Mouse (Mus musculus) CH12.LX (cell line): ENCODE data around the gene 1700028P14Rik. TPM values are rescaled to one million over a fixed set of nuclear protein-coding genes. Genes with fewer than 3 reads are reported as not detected.
A peak's percentile ranks its signal among the peaks of the same experiment; 100 is the strongest.

Experiments used
- DNase-seq: peaks from one replicate; pipeline ENCODE4 v3.0.0-alpha.2; 2013; ENCODE audit errors: extremely low read depth
- H3K27ac ChIP-seq: 2 replicates; pipeline ENCODE4 v1.5.1; 2012; ENCODE audit warnings: low read depth, mild to moderate bottlenecking, control low read depth, moderate library complexity; ENCODE audit not compliant: insufficient read depth
- H3K27me3 ChIP-seq: replicated peaks from 2 replicates; pipeline ENCODE3; 2012; ENCODE audit warnings: inconsistent platforms
- H3K36me3 ChIP-seq, 2 experiments: replicated peaks in 1 of 2; 2 replicates each; pipeline versions ENCODE3 to v1.6.1; 2012; ENCODE audit warnings: inconsistent platforms in 1 of 2, low read length in 1 of 2, mild to moderate bottlenecking in 1 of 2, mixed read lengths in 1 of 2, moderate library complexity in 1 of 2; ENCODE audit not compliant: control insufficient read depth in 1 of 2, insufficient read depth in 1 of 2
- H3K4me1 ChIP-seq, 2 experiments: 2 replicates each; pipeline ENCODE4 v1.6.1; 2012; ENCODE audit warnings: inconsistent platforms in 1 of 2, moderate library complexity in 1 of 2; ENCODE audit not compliant: insufficient read depth in 2 of 2, control insufficient read depth in 1 of 2
- H3K4me2 ChIP-seq: 2 replicates; pipeline ENCODE4 v1.6.1; 2012; ENCODE audit warnings: low read depth, mild to moderate bottlenecking, control low read depth; ENCODE audit not compliant: poor library complexity, insufficient read depth, severe bottlenecking
- H3K4me3 ChIP-seq, 3 experiments: fragments of 150-350 bp in 1 of 3; sonication (generic) in 1 of 3; replicated peaks in 1 of 3; 2 replicates each; pipeline versions ENCODE3 to v1.5.1; 2011 to 2012; ENCODE audit warnings: low read depth in 2 of 3, low read length in 2 of 3, mild to moderate bottlenecking in 2 of 3, moderate library complexity in 2 of 3, control low read depth in 1 of 3, improper control_type of control experiment in 1 of 3, inconsistent platforms in 1 of 3, mixed read lengths in 1 of 3; ENCODE audit not compliant: poor library complexity in 1 of 3
- H3K79me2 ChIP-seq: replicated peaks from 2 replicates; pipeline ENCODE4 v1.6.1; 2012; ENCODE audit warnings: mild to moderate bottlenecking, moderate library complexity; ENCODE audit not compliant: control insufficient read depth, poor library complexity, insufficient read depth, severe bottlenecking; ENCODE audit errors: extremely low read depth
- H3K9ac ChIP-seq: 2 replicates; pipeline ENCODE4 v1.6.1; 2012; ENCODE audit warnings: low read depth, mild to moderate bottlenecking, control low read depth, moderate library complexity; ENCODE audit not compliant: insufficient read depth
- H3K9me3 ChIP-seq: replicated peaks from 2 replicates; pipeline ENCODE3; 2012; ENCODE audit warnings: low read length, inconsistent platforms, mixed read lengths
- BHLHE40 ChIP-seq: IDR thresholded peaks from 2 replicates; pipeline ENCODE4 v1.6.1; 2011; ENCODE audit warnings: mild to moderate bottlenecking, low read depth, low read length, improper control_type of control experiment
- CHD2 ChIP-seq: IDR thresholded peaks from 2 replicates; pipeline ENCODE4 v1.6.1; 2011; ENCODE audit warnings: low read length, improper control_type of control experiment
- CTCF ChIP-seq, 2 experiments: IDR thresholded peaks in 1 of 2; conservative IDR thresholded peaks in 1 of 2; 2 replicates each; pipeline ENCODE4 v1.5.1; 2011 to 2012; ENCODE audit warnings: low read depth in 2 of 2, low read length in 2 of 2, improper control_type of control experiment in 1 of 2, inconsistent platforms in 1 of 2, mild to moderate bottlenecking in 1 of 2, moderate library complexity in 1 of 2
- ELF1 ChIP-seq: IDR thresholded peaks from 2 replicates; pipeline ENCODE4 v1.6.1; 2014; ENCODE audit warnings: low read depth, mild to moderate bottlenecking, inconsistent platforms, low read length, improper control_type of control experiment
- EP300 ChIP-seq: IDR thresholded peaks from 2 replicates; pipeline ENCODE4 v1.6.1; 2011; ENCODE audit warnings: low read length, improper control_type of control experiment
- JUN ChIP-seq: IDR thresholded peaks from 2 replicates; pipeline ENCODE4 v1.6.1; 2011; ENCODE audit warnings: low read depth, mild to moderate bottlenecking, low read length, improper control_type of control experiment, moderate library complexity; ENCODE audit not compliant: insufficient read depth
- MAX ChIP-seq: IDR thresholded peaks from 2 replicates; pipeline ENCODE4 v1.6.1; 2011; ENCODE audit warnings: low read length, improper control_type of control experiment
- MYC ChIP-seq: IDR thresholded peaks from 2 replicates; pipeline ENCODE4 v1.6.1; 2011; ENCODE audit warnings: low read depth, mild to moderate bottlenecking, improper control_type of control experiment, low read length
- NELFE ChIP-seq: IDR thresholded peaks from 2 replicates; pipeline ENCODE4 v1.6.1; 2011; ENCODE audit warnings: low read depth, low read length, improper control_type of control experiment
- PAX5 ChIP-seq: IDR thresholded peaks from 2 replicates; pipeline ENCODE4 v1.6.1; 2012; ENCODE audit warnings: low read length, inconsistent platforms, mixed read lengths
- POLR2AphosphoS2 ChIP-seq: IDR thresholded peaks from 2 replicates; pipeline ENCODE4 v1.6.1; 2011; ENCODE audit warnings: low read depth, low read length, improper control_type of control experiment
- SIN3A ChIP-seq: IDR thresholded peaks from 2 replicates; pipeline ENCODE4 v1.6.1; 2012; ENCODE audit warnings: low read length, improper control_type of control experiment, inconsistent platforms
- SMC3 ChIP-seq: IDR thresholded peaks from 2 replicates; pipeline ENCODE4 v1.6.1; 2011; ENCODE audit warnings: low read depth, low read length, improper control_type of control experiment
- UBTF ChIP-seq: IDR thresholded peaks from 2 replicates; pipeline ENCODE4 v1.6.1; 2012; ENCODE audit warnings: low read depth, mild to moderate bottlenecking, inconsistent platforms, low read length, improper control_type of control experiment, moderate library complexity
- USF1 ChIP-seq: IDR thresholded peaks from 2 replicates; pipeline ENCODE4 v1.6.1; 2014; ENCODE audit warnings: low read depth, mild to moderate bottlenecking, inconsistent platforms, low read length, improper control_type of control experiment
- USF2 ChIP-seq: conservative IDR thresholded peaks from 2 replicates; pipeline ENCODE4 v1.6.1; 2011; ENCODE audit warnings: low read depth, low read length, improper control_type of control experiment
- ZC3H11A ChIP-seq: IDR thresholded peaks from 2 replicates; pipeline ENCODE4 v1.6.1; 2012; ENCODE audit warnings: low read depth, mild to moderate bottlenecking, inconsistent platforms, low read length, improper control_type of control experiment
- ZKSCAN1 ChIP-seq: IDR thresholded peaks from 2 replicates; pipeline ENCODE4 v1.6.1; 2012; ENCODE audit warnings: low read depth, inconsistent platforms, low read length, improper control_type of control experiment, borderline replicate concordance
- ZNF384 ChIP-seq: IDR thresholded peaks from 2 replicates; pipeline ENCODE4 v1.6.1; 2012; ENCODE audit warnings: low read depth, low read length, improper control_type of control experiment, inconsistent platforms
- dilution Hi-C: fragments of 300-500 bp; cut with MboI; formaldehyde crosslinking; loops from 2 replicates; pipeline ENCODE4 v1.14.3; 2020; ENCODE audit warnings: low sequenced_read_pairs; ENCODE audit not compliant: extremely low pct_unique_long_range_greater_than_20kb, extremely low pct_ligation_motif_present
- in situ Hi-C: fragments of 300-500 bp; cut with MboI; formaldehyde crosslinking; loops from 3 replicates; pipeline ENCODE4 v1.14.3; 2019; ENCODE audit warnings: low sequenced_read_pairs, low pct_ligation_motif_present, low pct_unique_long_range_greater_than_20kb, mixed read lengths
- polyA plus RNA-seq: library from polyadenylated mRNA; unstranded; fragments of >175 nt; gene quantifications from 2 replicates; pipeline ENCODE4 v1.2.1, GENCODE M21; 2012; ENCODE audit warnings: low read depth; ENCODE audit not compliant: insufficient read length
- total RNA-seq, 2 experiments: library from RNA; depleted of rRNA; stranded (reverse); fragments of 300-350 nt in 1 of 2; fragments of >200 nt in 1 of 2; gene quantifications; 2 replicates each; pipeline ENCODE4 v1.2.3; 2012 to 2014

The 1700028P14Rik gene
- total and polyA plus RNA-seq, 3 experiments: not detected

- no peak for TF ChIP-seq CTCF (conservative IDR thresholded peaks at IDR 0.05 in 1 of 2, IDR thresholded peaks at IDR 0.05 in 1 of 2; ENCODE audit: low read depth in 2 of 2, low read length in 2 of 2)
- TF ChIP-seq POLR2AphosphoS2: no peak
- no peak for TF ChIP-seq ZC3H11A
- TF ChIP-seq UBTF: no peak
- TF ChIP-seq NELFE: no peak
- no peak for TF ChIP-seq ZKSCAN1
- TF ChIP-seq JUN: no peak
- TF ChIP-seq ELF1: no peak
- no peak for TF ChIP-seq USF1
- no peak for TF ChIP-seq CHD2
- TF ChIP-seq PAX5: no peak
- no peak for TF ChIP-seq SMC3
- in situ Hi-C loops (loop anchor here (25.0 kb wide), 1 partner anchor 610 kb away; no protein-coding TSS in a partner anchor), dilution Hi-C loops (no loop called here)
- H3K4me3 ChIP-seq: no peak overlapping the region
- no peak overlapping the region for H3K9ac ChIP-seq
- H3K36me3 ChIP-seq: no peaks in the 10 kb centered on the region
- peaks cover 8 to 11% of the 10 kb centered on the region in 2 experiments for H3K4me1 ChIP-seq
- no peak overlapping the region for H3K27ac ChIP-seq
- no peaks in the 10 kb centered on the region for H3K9me3 ChIP-seq
- H3K79me2 ChIP-seq: no peaks in the 10 kb centered on the region
- no peak overlapping the region for H3K4me2 ChIP-seq
- H3K27me3 ChIP-seq: no peaks in the 10 kb centered on the region
- DNase-seq: no peak
Observed at GRCm38 (mm10) chr19:23521831-23522230, 130.8 kb downstream of the 1700028P14Rik start.

DNA sequence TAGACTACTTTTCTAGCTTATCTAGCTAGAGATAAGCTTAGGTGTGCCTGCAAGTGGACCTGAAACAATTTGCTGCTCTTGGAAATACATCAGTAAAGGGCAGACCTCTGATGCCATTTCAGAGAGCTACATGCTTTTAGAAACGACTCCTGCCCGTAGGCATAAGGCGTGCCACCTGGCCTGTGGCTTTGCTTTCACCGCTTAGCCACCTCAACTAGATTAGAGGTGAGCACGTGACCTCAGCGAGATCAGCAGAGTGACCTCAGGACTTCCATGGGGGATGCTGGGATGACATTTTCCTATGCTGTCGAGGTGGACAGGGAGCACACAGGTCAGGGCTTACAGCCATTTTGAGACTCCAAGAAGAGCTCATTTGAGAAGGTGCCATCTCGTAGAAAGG is 131.5 kb downstream of the 1700028P14Rik start:
- Histone ChIP-seq H3K4me3 (no peak overlapping the region), H3K27ac (no peak overlapping the region), H3K9ac (no peak overlapping the region), H3K36me3 (no peaks in the 10 kb centered on the region), H3K4me1 (peaks cover 8 to 11% of the 10 kb centered on the region in 2 experiments), H3K27me3 (no peaks in the 10 kb centered on the region), H3K79me2 (no peaks in the 10 kb centered on the region), H3K9me3 (no peaks in the 10 kb centered on the region), H3K4me2 (peak overlapping the region; percentile 77)
- dilution Hi-C loops: no loop called here
- TF ChIP-seq EP300: 0 out of 2 replicates have a peak, but pooled peaks have one; percentile 1
- TF ChIP-seq ZNF384: no peak
- TF ChIP-seq USF2: peak; percentile 25; the same call in 1 of the 2 replicates
- TF ChIP-seq ZC3H11A: no peak
- peak; percentile 64 for TF ChIP-seq BHLHE40
- TF ChIP-seq ZKSCAN1: no peak
- no peak for TF ChIP-seq MYC
- no peak for TF ChIP-seq PAX5
- 0 out of 2 replicates have a peak, but pooled peaks have one; percentile 31 for TF ChIP-seq MAX
- TF ChIP-seq USF1: peak; percentile 22; the same call in 1 of the 2 replicates
- TF ChIP-seq SIN3A: no peak
- DNase-seq: no peak
- in situ Hi-C loops: loop anchor here (25.0 kb wide), 1 partner anchor 609 kb away; no protein-coding TSS in a partner anchor
